Mouse (Mus musculus): ENCODE data around the gene Ube2k. TPM values are rescaled to one million over a fixed set of nuclear protein-coding genes. Genes with fewer than 3 reads are reported as not detected.

Gene Ube2k
- polyA plus RNA-seq, 1 experiment from 2014 or later = 182 TPM

DNA sequence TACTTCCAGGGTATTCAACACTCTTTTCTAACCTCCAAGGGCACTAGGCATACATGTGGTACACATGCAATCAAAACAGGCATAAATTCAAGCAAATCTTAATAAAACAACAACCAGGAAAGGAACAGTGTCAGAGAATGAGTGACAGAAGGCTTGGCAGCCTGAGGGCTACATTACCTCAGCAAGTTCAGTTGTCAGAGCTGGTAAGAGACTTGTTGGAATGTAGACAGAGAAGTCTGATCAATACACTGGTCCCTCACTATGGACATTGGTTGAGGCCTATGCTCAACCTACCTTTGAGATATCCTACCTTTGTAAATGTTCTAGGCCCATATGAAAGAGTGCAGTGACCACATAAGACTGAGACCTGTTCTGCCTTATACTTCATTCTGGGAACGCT is 69.8 kb downstream of the Ube2k start:
- Histone ChIP-seq H3K27me3 (ENCODE audit: insufficient read depth, poor library complexity, severe bottlenecking) (no peaks in the 10 kb centered on the region), H3K4me1 (replicated peaks) (no peaks in the 10 kb centered on the region), H3K27ac (no peak overlapping the region), H3K36me3 (peaks cover 48% of the 10 kb centered on the region), H3K9me3 (no peaks in the 10 kb centered on the region), H3K4me3 (no peak overlapping the region)
- whole genome bisulfite sequencing = 94% methylated on average over 1 of the region's 1 CpGs
- DNase-seq (ENCODE audit: low spot score) = no peak

DNA sequence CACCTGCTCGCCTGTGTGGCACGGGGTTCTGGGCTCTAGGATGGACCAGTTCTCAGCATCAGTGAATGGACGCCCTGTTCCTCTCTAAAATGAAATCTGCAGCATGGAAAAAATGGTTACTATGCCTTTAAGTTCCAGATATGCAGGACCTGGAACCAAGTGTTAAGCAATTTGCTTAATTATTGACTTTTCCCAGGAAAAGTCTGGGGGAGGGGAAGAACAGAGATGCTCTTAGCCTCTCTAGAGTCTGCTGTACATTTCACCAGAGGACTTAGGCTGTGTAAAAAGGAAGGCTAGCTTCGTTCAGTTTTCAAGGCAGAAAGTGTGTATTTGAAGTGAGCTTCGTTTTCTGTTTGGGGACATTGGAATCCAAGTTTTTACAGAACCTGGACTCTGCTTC is 72.7 kb downstream of the Ube2k start:
- H3K36me3 ChIP-seq = peaks cover 71% of the 10 kb centered on the region
- no peaks in the 10 kb centered on the region for H3K9me3 ChIP-seq
- no peaks in the 10 kb centered on the region for H3K27me3 ChIP-seq (ENCODE audit: insufficient read depth, poor library complexity, severe bottlenecking)
- WGBS = 90% methylated on average over 5 of the region's 5 CpGs
- no peak for DNase-seq (ENCODE audit: low spot score)
- no peak overlapping the region for H3K4me3 ChIP-seq
- no peak overlapping the region for H3K27ac ChIP-seq
- no peaks in the 10 kb centered on the region for H3K4me1 ChIP-seq (replicated peaks)

DNA sequence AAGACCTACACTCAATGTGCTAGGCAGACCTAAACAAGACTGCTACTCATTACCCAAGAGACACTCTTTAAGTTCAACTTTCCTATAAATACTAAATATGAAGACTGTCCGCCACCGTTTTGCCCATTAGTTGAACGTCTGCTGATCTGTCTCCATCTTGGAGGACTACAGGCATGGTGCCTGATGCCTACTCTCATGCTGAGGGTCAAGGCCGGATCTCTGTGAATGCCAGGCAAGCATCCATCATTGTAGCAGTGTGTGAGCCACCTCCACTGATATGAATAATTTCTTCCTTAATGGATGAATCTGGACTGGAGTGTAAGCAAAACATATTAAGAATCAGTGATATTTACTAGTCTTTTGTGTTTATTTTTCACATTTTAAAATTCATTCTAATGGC is 73.5 kb downstream of the Ube2k start:
- Histone ChIP-seq H3K27me3 (ENCODE audit: insufficient read depth, poor library complexity, severe bottlenecking) (no peaks in the 10 kb centered on the region), H3K9me3 (no peaks in the 10 kb centered on the region), H3K4me3 (no peak overlapping the region), H3K36me3 (peaks cover 72% of the 10 kb centered on the region), H3K27ac (no peak overlapping the region), H3K4me1 (replicated peaks) (no peaks in the 10 kb centered on the region)
- no peak for DNase-seq (ENCODE audit: low spot score)
- 91% methylated on average over 4 of the region's 4 CpGs for WGBS

DNA sequence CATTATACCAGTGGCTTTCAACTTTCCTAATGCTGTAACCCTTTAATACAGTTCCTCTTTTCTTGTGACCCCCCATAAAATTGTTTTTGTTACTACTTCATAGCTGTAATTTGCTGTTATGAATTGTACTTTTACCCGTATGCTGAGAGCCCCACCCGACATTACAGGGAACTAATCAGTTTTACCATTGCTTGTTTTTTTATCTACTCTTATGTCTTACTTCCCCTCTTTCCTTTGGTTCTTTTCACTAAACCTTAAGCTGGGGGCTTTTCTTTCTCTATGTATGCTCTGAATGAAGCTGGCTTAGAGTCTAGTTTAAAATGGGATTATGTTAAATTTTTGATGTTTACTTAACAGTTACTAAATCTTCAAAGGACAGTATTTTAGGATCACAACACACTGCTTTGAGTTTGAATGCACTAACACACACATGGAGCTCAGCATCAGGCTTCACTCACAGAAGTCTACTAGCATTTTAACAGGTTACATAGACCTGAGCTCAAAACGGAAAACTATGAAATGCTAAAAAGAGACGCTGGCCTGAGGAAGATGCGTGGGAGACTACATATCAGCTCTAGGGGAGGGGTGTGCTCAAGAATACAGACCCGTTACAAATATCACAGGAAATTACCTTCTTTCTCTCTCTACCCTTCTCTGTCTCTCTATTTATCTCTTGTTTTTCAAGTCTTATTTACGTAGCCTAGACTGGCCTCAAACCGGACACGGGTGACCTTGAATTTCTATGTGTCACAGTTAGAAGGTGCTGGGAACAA is 76.3 kb downstream of the Ube2k start:
- H3K27ac ChIP-seq = no peak overlapping the region
- WGBS = 93% methylated on average over 9 of the region's 9 CpGs
- no peak for DNase-seq (ENCODE audit: low spot score)
- peaks cover 86% of the 10 kb centered on the region for H3K36me3 ChIP-seq
- no peaks in the 10 kb centered on the region for H3K27me3 ChIP-seq (ENCODE audit: insufficient read depth, poor library complexity, severe bottlenecking)
- no peaks in the 10 kb centered on the region for H3K9me3 ChIP-seq
- no peak overlapping the region for H3K4me3 ChIP-seq
- no peaks in the 10 kb centered on the region for H3K4me1 ChIP-seq (replicated peaks)

- H3K27ac ChIP-seq = no peak overlapping the region
- no peaks in the 10 kb centered on the region for H3K4me1 ChIP-seq (replicated peaks)
- no peak for DNase-seq (ENCODE audit: low spot score)
- no peaks in the 10 kb centered on the region for H3K9me3 ChIP-seq
- peaks cover 91% of the 10 kb centered on the region for H3K36me3 ChIP-seq
- no peak overlapping the region for H3K4me3 ChIP-seq
- no peaks in the 10 kb centered on the region for H3K27me3 ChIP-seq (ENCODE audit: insufficient read depth, poor library complexity, severe bottlenecking)
These were observed 87.3 kb downstream of the Ube2k start for GRCm38 (mm10) chr5:65624340-65624739.

DNA sequence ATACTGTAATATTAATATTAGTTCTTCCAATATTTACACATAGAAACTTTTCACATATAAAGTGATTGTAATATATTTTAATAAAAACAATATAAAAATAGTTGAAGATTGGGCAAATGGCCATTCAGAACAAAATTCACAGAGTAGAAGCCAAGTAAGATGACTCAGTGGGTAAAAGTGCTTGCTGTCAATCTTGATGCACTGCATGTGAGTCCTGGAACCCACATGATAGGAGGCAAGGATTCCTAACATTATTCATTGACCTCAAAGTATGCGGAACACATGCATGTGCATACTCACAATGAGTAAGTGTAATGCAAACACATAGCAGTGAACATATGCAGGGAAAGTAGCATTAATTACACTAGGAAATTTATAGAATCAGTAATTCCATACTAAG is 101.9 kb downstream of the Ube2k start:
- DNase-seq (ENCODE audit: low spot score) = no peak
- Histone ChIP-seq H3K36me3 (peaks cover 98% of the 10 kb centered on the region), H3K4me1 (replicated peaks) (no peaks in the 10 kb centered on the region)

More for the DNA sequence above, 101.9 kb downstream of the Ube2k start:
- no peak overlapping the region for H3K27ac ChIP-seq
- WGBS = 95% methylated on average over 1 of the region's 1 CpGs
- no peaks in the 10 kb centered on the region for H3K9me3 ChIP-seq
- H3K27me3 ChIP-seq (ENCODE audit: insufficient read depth, poor library complexity, severe bottlenecking) = no peaks in the 10 kb centered on the region
- no peak overlapping the region for H3K4me3 ChIP-seq

Other genes with a start within 250 kb of the Ube2k start
- 54.3 and 85.4 TPM in 2 replicates for gene Rfc1, start 201.6 kb upstream of the Ube2k start, polyA plus RNA-seq (2016; fragmentation: Nextera tagmentation; extraction: Ambion mirVana)
- not detected in 2 replicates for gene Klb, start 188.9 kb upstream of the Ube2k start, polyA plus RNA-seq (2016; fragmentation: Nextera tagmentation; extraction: Ambion mirVana)
- gene Rpl9, start 145.8 kb upstream of the Ube2k start, polyA plus RNA-seq (2016; fragmentation: Nextera tagmentation; extraction: Ambion mirVana) = 863 and 960 TPM in 2 replicates
- gene Lias, start 145.7 kb upstream of the Ube2k start, polyA plus RNA-seq (2016; fragmentation: Nextera tagmentation; extraction: Ambion mirVana) = 60.5 and 67.9 TPM in 2 replicates
- gene Ugdh, start 101.3 kb upstream of the Ube2k start, polyA plus RNA-seq (2016; fragmentation: Nextera tagmentation; extraction: Ambion mirVana) = 52.0 and 62.9 TPM in 2 replicates
- gene Gm43552, start 44.4 kb upstream of the Ube2k start, polyA plus RNA-seq (2016; fragmentation: Nextera tagmentation; extraction: Ambion mirVana) = not detected in 2 replicates
- 74.4 and 106 TPM in 2 replicates for gene Smim14, start within 50 bp of the Ube2k start, polyA plus RNA-seq (2016; fragmentation: Nextera tagmentation; extraction: Ambion mirVana)
- 78.0 and 98.1 TPM in 2 replicates for gene Pds5a, start 161.0 kb downstream of the Ube2k start, polyA plus RNA-seq (2016; fragmentation: Nextera tagmentation; extraction: Ambion mirVana)
- gene N4bp2, start 226.3 kb downstream of the Ube2k start, polyA plus RNA-seq (2016; fragmentation: Nextera tagmentation; extraction: Ambion mirVana) = 21.6 and 31.1 TPM in 2 replicates